Mouse (Mus musculus): Measurements from ENCODE around the gene Lrch1.

Gene Lrch1

DNA sequence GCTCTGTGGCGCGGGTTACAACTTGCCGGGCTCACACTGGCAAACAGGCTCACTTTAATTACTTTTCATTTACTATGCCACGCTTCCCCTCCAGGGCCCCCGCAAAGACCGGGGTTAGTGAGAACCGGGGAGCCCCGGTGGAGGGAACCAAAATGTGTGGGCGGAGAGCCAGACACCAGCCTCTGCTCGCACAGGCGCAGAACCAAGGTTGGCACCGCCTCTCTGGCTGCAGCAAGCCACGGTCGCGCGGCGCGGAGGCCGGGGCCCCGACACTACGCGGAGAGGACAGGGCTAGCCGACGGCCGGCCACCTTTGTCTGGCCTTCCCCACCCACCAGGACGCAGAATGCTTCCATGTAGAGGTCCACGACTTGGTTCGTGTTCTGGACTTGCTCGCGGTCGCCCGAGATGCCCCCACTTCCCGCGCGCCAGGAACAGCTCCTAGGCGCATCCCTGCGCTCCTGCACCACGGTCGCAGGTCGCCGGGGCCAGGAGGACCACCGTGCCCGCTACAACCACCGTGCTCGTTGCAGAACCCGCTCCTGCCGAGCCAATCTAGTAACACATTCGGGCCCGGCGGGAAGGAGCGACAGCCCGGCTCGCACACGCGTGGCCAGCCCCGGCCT is 813 bp downstream of the Lrch1 start:
- peak; percentile 78 for DNase-seq (ENCODE audit: inconsistent ontology term)

DNA sequence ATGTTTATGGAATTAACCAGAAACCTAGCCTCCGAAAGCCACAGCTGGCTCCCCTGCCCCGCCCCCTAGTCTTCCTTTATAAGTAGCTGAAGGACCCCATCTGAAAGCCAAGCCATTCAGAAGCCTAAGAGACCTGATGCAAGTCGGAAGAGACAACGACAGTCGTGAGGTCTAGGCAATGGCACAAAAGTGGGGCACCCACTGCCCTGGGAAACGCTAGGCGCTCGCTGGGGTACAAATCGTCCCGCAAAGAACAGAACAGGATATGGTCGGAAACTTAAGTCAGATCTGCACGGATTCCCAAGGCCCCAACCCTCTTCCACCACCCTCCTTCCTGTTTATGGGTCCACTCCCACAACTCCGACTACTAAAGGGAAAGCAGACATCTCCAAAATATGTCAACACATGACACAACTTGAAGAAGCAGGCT is 1.3 kb downstream of the Lrch1 start:
- DNase-seq (ENCODE audit: inconsistent ontology term) = no peak

DNA sequence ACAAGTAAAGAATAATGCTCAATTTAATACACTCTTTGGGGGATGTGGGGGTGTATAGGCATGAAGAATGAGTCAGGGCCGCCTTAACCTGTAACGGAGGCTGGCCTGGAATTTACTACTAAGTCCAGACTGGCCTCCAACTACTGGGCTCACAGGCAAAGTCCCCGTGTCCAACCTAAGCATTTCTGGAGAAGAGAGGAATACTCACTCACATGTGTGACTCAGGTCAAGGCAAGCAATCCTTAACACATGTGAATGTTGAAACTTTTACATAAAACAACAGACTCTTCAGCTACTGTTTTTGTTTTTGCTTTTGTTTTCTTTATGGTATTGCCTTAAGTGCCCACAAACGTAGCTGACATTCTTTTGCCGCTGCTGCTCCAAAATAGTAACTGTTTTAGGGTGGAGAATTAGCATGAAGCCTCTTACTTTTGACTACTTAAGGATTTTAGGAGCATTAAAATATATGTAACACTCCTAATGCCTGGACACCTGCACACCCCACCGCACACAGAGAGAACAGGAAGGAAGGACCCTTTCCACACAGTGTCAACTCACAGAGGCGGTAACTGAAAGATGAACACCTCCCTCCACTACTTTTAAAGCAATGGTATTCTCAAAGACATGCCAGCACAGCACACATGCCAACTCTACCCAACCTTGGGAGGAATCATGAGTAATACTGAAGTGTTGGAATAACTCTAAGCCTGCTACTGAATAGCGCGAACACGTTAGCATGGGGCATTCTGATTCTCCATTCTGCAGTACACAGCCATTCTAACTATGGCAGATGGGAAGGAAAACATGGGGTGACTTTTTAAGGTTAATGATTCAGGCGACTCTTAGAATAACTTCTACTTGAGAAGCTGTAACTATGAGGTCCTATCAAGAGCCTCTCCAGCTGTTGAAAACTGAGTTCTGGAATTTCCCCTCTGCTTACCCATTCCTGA is 2.1 kb downstream of the Lrch1 start:
- peak; percentile 38 for DNase-seq (ENCODE audit: inconsistent ontology term)

DNA sequence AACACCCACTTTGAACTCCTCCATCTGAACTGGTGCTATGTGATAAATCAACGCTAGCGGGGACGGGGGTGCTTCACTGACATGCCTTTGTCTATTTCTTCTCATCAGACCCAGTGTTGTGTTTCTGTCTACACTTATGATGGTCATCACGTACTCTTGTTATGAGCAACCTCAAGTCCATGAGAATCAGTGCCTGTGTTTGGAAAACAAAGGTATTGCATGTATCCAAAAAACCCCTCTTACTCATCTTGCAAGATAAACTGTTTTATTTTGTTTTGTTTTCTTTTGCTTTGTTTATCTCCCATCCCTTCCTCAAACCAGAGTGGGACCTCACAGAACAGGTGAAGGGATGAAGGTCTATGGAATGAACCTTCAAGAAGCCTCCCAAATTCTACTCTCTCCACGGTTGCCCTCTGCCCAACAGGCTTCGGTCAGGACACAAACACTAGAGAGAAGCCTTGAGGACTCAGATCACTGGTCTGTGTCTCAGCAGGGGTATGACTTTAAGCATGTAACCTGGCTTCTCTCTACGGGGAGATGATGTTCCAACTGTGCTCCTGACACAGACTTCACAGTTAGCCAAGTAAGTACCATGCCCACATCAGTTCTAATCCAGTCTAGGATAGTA is 3.4 kb downstream of the Lrch1 start:
- DNase-seq (ENCODE audit: inconsistent ontology term) = no peak

DNA sequence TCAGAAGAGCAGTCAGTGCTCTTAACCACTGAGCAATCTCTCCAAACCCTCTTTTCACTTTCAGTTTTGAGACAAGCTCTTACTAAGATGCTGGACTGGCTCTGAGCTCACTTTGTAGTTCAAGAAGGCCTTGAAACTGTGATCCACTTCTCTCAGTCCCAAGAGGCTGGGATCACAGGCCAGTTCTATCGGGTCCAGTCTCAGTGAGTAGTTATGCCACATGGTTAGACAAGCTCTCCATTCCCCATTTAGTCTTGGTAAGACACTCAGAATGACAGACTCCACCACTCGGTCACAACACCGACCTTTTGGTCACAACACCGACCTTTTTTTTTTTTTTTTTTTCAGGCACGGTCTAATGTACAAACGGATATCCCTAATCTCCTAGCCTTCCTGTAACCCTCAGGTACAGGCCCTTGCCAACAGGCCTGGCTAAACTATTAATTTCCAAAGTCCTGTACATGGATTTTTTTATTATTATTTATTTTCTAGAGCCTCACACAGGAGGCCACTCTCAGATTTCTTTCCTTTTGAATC is 4.0 kb downstream of the Lrch1 start:
- no peak for DNase-seq (ENCODE audit: inconsistent ontology term)

DNA sequence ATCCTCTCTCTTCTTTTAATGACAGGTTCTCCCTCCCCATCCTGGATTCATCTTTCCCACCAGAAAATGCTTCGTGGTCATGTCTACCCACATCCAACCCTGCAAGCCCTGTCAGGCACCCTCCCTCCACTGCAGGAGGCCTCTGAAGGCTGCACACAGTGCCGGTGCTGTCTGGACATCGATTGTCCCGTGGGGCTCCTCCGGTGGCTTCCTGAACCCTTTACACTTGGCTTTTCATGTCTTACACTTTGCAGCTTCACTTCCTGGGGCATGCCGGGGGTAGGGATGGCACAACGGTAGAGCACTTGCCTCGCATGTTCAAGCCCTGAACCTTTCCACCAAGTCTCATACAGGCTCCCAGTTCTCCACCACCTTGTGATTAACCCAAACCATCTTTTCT is 4.7 kb downstream of the Lrch1 start:
- DNase-seq (ENCODE audit: inconsistent ontology term) = no peak

DNA sequence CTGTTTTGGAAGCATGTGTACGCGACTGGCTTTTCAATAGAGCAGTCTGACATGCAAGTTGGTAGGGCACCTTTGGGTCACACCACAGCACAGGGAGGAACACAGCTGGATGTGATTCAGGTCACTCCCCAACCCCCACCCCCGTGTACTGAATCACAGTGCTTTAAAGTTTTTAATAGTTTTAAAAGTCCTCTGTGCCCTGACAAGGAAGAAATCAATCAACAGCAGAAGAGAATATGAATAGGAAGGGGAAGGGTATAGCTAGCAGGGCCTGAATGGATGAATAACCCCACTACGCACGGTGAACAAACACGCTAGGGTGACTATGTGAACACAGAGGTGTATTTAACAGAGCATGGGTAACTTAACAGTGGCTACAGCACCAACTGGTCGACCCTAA is 6.1 kb downstream of the Lrch1 start:
- no peak for DNase-seq (ENCODE audit: inconsistent ontology term)

DNA sequence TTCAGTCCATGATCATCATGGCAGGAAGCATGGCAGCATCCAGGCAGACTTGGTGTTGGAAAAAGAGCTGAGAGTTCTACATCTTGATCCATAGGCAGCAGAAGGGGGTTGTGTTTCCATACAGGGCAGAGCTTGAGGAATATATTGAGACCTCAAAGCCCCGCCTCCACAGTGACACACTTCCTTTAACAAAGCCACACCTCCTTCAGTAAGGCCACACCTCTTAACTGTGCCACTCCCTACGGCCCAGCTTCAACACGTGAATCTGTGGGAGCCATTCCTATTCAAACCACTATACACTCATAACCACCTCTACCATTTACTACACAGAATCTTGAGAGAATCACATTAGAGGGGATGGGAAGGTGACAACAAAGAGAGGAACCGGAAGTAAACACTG is 6.9 kb downstream of the Lrch1 start:
- DNase-seq (ENCODE audit: inconsistent ontology term) = no peak

DNA sequence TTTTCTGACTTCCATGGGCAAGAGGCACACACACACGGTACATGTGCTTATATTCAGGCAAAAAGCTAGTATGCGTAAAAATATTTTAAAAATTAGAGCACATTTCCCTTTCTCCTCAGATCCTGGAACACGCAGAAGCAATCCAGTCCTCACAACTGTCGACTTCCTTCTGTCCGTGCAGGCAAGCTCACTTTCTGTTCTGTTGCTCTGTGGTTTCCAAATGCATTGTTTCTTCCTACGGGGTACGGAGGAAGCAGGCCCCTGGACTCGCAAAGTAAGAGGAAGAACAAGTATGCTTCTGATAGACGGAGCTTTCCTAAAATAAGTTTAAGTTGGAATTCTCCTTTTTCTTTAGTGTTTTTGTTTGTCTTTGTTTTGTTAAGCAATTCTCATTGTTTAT is 8.3 kb downstream of the Lrch1 start:
- no peak for DNase-seq (ENCODE audit: inconsistent ontology term)

DNA sequence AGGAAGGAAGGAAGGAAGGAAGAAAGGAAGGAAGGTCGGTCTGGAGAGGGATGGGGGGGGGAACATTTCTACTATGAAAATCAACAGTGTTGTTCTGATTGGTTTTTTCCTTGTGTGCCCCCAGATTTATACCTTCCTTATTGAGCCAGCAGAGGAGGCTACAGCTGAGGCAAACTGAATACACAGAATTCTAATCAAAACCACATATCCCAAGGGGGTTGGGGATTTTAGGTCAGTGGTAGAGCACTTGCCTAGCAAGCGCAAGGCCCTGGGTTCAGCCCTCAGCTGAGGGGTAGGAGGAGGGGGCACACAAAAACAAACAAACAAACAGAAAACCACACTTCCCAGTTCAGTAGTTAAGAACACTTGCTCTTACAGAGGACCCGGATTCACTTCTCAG is 8.8 kb downstream of the Lrch1 start:
- no peak for DNase-seq (ENCODE audit: inconsistent ontology term)

DNA sequence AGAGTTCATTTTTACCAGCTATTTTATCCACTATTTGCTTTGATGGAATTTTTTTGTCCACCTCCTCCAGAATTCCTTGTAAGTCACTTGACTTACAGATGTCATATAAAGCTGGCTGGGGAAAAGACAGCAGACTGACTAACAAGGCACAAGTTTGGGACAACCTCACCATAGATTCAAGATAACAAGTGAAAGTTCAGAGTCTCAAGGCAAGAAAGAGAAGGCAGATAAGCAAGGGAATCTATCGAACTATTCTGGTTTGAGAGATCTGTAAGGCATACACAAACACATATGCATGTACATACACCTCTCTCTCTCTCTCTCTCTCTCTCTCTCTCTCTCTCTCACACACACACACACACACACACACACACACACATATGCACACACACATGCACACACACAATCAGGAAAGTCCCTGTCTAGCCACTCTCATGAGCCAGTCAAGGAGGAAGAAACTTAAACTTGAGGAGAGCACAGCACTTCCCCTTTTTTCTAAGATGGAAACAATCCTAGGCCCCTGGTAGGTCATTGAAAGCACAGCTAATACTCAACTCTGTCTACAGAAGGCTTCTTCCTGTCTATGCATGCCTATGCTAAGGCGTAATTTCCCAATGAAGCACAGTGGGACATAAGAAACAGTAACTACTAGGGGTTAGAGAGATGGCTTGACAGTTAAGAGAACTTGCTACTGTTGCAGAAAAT is 11.0 kb downstream of the Lrch1 start:
- no peak for DNase-seq (ENCODE audit: inconsistent ontology term)

DNA sequence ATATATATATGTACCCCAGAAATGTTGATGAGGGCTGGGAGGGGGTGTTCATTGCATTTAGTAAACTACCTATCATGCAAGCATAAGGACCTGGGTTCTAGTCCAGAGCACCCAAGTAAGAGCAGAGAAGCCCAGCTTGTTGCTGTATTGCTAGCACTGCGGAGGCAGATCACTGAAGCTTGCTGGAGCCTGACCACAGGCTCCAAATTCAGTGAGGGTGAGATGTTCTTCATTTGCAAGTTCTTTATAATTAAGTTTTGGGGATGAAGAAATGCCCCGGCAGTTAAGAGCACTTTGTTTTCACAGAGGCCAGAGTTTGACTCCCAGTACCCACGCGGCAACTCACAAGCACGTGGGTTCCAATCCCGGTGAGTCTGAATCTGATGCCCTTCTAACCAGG is 12.6 kb downstream of the Lrch1 start:
- DNase-seq (ENCODE audit: inconsistent ontology term) = no peak

DNA sequence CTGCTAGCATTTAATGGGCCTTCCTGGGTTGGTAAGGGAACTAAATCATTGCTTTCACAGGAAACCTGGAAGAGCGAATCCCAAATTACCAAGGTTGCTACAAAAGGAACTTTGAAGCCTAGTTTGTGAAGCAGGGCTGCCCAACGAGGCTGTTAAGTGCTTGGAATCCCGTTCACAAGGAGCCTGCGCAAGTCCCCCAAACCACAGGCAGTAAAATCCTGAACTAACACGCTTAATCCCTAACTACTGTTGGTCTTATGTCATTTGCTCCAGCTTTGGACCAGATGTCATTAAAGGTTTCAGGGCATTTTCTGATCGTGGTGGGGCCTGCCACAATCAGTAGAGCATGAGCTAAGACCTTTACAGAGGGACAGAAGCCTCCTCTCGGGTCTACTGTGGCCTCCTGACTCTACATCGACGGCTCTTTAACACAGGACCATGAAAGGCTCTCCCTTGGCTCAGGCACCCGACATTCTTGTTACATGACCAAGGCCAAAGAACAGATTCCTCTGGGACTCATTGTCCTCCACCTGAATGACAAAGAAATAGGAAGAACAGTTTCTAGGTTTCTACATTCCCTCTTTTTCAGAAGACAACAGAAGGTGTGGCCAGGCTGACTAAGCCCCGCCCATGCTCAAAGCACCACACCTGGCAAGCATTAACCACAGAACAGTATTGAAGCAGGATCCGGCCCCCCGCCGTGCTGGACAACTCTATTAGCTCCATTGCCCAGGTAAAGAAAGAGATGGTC is 13.5 kb downstream of the Lrch1 start:
- DNase-seq (ENCODE audit: inconsistent ontology term) = no peak

DNA sequence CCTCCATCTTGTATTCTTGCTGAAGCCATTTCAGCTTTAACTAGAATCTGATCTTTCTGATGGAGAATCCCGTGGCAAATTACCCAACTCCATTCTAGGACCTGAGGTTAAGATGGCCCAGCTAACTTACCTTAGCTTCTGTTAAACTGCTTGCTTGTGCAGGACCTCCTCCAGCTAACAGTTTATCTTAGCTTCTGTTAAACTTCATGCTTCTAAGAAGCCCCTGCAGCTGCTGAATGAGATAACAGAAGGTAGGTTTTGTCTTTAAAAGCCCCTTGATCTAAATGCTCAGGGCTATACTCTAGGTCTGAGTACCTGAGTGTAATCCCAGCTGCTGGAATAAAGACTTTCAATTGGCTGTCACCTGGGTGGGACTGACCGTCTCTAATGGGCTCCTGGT is 17.9 kb downstream of the Lrch1 start:
- no peak for DNase-seq (ENCODE audit: inconsistent ontology term)

DNA sequence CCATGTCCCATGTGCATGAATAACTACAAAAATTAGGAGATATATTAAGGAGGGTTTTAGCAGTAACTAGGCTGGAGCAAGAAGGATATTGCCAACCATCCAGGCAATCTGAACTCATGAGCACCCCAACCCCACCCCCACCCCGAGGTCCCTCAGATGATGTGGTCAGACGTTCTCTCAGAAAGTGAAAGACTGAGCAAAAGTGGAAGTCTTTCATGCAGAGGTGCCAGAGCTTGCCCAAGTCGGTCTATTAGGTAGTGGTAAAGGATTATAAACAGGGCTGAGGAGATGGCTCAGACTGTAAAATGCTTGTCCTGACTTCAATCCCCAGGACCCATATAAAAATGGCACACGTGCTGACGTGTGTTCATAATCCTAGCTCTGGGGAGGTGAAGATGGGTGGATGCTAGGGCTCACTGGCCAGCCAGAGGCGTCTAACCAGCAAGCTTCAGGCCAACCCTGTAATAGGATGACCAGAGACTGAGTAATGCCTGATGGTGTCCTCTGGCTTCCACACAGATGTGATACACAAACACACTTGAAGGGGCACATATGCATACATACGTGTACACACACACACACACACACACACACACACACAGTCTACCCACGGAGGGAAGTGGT is 18.8 kb downstream of the Lrch1 start:
- DNase-seq (ENCODE audit: inconsistent ontology term) = no peak

DNA sequence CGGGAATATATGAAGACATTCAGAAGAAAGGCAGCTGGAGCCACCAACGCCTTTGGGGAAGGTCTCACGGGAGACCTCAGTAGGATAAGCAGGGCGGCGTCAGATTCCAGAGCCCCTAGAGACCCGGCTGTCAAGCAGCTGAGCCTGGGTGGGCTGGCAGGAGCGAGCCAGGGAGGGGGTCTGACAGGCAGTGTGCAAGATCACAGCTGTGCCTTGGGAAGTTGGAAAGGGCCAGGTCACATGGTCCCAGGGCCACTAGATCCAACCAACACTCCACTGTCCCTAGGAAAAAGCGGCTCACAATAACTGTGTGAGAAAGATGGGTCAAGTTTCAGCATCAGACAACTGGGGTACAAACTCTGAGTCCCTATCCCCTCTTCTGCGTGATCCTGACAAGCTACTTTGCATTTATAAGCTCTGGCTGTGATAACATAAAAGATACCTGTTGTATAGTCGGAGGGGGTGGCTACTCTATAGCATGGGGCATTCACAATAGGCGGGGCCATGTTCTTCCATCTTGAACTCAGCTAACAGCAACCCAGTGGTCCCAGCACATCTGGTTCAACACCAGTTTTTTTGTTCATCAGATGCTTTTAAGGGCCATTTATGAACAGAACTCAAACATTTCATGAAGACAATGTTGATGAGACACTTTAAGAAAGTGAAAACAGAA is 20.6 kb downstream of the Lrch1 start:
- no peak for DNase-seq (ENCODE audit: inconsistent ontology term)

DNA sequence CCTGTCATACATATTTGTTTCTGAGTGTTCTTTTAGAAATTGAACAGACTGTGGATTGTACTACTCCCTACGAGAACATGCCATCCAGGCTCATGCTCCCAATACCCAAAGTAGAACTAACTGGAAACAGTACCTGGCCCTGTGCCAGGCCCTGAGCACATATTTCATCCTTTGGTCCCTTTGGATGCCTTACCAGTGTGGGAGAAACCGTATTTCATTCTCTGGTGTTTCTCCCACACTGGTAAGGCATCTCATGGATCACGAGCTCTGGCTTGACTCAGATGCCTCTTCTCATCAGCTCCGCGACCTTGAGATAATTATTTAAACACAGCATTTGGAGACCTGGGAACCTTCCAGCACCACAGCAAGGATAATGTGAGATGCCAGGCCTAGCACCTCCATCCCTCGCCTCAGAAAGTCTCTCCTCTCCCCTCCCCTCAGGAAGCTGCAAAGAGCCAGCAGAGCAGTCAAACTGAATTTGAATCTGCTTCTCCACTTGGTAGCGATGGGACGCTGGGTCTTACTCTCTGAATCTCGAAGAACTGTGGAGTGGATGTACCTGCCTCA is 21.6 kb downstream of the Lrch1 start:
- peak; percentile 65 for DNase-seq (ENCODE audit: inconsistent ontology term)

DNA sequence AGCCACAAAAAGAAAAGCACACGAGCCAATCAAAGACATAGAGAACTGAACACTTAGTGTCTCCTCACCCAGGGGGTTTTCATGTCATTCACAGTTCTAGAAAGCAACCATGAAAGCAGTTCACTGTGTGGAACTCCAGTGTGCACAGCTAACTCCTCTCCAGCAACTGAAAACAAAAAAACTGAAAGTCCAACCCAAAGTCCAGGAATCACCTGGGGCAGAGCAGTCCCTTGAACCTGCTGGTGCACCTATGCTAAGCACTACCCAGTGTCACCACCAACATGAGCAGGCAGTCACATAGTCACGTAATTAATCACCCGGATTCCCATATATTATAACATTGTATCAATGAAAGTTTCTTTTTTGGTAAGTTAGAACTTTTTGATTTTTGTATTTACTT is 23.2 kb downstream of the Lrch1 start:
- no peak for DNase-seq (ENCODE audit: inconsistent ontology term)

DNA sequence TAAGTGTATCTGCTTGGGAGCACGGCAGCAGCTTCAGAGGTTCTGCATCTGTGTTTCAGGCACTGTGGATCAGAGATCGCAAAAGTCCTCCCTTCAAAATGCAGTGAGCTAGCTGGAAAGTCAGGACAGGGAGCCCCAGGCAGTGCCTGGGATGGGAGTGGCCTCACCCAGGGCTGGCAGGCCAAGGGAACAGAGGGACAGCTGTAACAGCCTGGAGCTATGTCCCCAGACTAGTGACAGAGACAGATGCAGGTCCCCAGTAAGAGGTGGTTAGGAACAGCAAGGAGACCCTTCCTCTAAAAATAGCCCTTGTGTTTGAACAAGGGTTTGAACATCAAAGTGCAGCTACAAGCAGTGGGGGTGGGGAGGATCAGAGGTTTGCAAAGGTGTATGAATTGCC is 23.6 kb downstream of the Lrch1 start:
- no peak for DNase-seq (ENCODE audit: inconsistent ontology term)

All from Muller cell, postnatal 12 days (primary cell).